Mouse (Mus musculus): Measurements from ENCODE around the gene Samd14.
"Not testable (repeated sequence)": the region's sequence is repeated elsewhere in the genome, so short reads cannot be mapped to it uniquely, and the experiment has no call there.

Gene Samd14

GRCm38 (mm10) chr11:95006525-95007219 lies 3.0 kb upstream of the Samd14 start:
- peak; percentile 69 to 70 for DNase-seq

- no peak for DNase-seq
These were observed 2.3 kb upstream of the Samd14 start for GRCm38 (mm10) chr11:95007418-95007817.

DNA sequence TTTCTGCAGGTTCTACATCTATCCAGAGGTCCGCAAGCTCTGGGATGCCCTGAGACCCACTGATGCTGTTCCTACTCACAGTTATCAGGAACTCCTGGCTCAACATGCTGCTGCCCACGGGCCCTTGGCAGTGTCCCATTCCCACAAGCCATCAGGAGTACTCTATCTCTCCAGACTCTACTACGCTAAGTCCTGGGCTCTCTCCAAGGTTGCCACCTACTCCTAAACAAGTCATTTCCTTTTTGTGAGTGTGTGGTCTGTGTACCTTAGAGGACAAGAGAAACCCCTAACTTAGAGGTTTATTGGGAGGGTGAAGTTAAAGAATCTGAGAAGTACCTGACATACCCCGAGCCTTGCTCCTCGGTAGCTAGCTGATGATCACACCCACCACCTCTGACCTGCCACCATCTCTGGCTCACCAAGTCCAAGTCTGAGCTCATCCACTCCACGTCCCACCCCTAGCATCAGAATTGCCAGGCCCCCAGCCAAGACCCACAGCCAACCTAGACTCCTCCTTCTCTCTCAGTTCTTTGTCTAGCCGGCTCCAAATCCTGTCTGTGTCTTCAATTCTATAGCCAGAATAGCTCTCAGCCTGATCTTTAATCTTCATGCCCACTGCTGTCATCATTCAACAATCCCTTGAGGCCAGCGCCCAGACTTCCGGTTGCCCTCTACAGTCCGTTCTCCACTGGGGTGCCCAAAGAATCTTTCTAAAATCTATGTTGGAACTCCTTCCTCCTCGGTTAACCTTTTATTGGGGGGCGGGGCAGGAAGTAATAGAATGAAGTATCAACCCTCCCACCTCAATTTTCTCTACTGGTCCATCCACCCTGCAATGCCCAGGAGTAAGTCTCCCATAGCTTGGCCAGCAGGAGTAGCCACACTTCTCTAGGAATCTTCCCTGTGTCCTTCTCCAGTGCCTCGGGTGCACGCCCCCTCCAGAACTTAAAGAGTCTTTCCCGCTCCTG lies 734 bp upstream of the Samd14 start:
- DNase-seq, result no peak

- peak; percentile 79 to 82 for DNase-seq
These were observed 561 bp downstream of the Samd14 start for GRCm38 (mm10) chr11:95010141-95010739.

DNA sequence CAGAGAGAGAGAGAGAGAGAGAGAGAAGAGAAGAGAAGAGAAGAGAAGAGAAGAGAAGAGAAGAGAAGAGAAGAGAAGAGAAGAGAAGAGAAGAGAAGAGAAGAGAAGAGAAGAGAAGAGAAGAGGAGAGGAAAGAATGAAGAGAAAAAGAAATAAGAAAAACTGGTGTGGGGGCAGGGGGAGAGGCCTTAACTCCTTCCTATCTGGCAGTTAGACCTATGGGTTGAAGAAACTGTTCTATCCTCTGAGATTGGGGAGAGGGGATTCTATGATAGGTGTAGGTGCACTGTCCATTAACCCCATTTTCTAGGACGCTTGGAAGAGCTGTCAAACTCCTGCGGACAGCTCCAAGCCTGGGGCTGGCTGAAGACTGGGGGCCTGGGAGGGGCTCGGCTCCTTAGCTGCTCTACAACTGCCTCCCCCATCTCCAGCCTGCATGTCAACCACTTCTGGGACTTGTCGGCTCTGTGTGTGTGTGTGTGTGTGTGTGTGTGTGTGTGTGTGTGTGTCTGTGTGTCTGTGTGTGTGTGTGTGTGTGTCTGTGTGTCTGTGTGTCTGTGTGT lies 1.2 kb downstream of the Samd14 start:
- not testable (repeated sequence) for DNase-seq

DNA sequence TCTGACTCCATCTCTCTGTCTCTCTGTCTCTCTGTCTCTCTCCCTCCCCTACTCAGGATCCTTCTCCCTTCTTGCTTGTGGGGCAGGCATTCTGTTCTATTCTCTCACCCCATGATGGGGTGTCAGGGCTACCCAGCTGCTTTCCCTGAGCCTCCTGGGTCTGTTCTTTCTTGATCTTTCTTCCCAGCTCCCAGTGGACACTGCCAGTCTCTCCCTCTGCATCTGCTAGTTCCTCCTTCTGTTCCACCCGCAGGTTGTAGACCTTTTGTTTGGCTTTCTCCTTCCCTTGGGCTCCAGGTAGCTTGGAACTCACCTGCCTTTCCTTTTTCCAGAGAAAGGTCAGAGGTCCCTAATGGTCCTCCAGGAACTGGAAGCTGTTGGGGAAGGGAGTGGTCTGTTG lies 1.7 kb downstream of the Samd14 start:
- no peak for DNase-seq

DNA sequence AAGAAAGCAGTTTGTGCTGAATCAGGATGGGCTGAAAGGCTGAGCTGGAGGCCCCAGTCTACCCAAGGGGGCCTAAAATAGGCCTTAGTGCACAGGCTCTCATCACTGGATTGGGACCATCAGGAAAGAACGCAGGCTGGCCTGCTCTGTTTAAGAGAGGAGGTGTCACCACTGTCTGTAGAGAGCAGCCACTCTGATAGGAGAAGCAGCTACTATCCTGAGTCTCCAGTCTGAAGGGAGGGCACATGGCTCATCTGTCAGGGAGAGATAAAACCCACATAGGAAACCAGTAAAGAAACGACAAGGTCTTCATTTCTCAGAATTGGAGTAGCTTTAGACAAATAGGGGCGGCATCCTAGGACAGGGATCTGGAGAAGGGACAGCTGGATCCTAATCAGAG lies 2.4 kb downstream of the Samd14 start:
- no peak for DNase-seq

GRCm38 (mm10) chr11:95012487-95012886 lies 2.8 kb downstream of the Samd14 start:
- peak in 1 of 2 experiments; percentile 28 for DNase-seq

- DNase-seq, result no peak
These were observed 5.8 kb downstream of the Samd14 start for GRCm38 (mm10) chr11:95015484-95015883.

DNA sequence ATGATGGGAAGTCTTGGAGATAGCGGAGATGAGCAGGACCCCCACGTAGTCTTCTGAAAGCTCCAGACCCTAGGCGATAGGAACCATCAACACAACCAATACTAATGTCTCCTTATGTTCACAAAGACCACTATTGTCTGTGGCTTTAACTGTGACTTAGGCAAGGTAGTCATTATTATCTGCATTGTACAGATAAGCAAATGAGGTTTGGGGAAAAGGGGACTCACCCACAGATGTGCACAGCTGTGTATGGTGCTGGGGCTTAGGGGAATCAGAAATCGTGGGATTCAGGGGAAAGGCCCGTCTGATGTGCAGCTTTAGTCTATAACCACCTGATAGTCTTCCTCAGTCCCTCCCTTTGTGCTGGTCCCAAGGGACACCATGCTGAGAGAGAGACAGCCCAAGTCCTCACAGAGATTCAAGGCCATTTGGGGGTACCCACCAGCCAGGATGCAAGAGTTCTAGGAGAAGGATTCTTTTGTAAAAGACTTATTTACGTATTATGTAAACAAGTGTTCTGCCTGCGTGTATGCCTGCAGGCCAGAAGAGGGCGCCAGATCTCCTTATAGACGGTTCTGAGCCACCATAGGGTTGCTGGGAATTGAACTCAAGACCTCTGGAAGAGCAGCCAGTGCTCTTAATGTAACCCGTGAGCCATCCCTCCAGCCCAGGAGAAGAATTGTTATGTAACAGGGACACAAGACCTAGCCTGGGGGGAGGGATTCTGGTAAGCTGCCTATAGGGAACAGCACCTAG lies 12.7 kb downstream of the Samd14 start:
- no peak for DNase-seq

DNA sequence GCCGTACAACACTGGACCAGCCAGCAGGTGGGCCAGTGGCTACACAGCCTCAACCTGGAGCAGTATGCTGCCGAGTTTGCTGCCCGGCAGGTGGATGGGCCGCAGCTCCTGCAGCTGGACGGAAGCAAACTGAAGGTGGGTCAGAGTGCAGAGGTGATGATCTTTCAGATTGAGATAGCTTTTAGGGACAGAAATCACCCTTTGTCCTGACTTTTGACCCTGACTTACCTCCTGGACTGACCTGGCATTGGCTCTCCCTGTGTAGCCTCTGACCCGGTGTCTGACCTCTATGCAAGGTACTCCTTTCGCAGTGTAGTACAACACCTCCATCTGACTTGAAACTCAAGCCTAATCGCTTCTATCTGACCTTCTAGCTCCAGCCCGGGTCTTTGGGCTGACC lies 13.8 kb downstream of the Samd14 start:
- DNase-seq, result no peak

- DNase-seq, result peak; percentile 90 to 91
These were observed 14.9 kb downstream of the Samd14 start for GRCm38 (mm10) chr11:95024439-95025184.

DNA sequence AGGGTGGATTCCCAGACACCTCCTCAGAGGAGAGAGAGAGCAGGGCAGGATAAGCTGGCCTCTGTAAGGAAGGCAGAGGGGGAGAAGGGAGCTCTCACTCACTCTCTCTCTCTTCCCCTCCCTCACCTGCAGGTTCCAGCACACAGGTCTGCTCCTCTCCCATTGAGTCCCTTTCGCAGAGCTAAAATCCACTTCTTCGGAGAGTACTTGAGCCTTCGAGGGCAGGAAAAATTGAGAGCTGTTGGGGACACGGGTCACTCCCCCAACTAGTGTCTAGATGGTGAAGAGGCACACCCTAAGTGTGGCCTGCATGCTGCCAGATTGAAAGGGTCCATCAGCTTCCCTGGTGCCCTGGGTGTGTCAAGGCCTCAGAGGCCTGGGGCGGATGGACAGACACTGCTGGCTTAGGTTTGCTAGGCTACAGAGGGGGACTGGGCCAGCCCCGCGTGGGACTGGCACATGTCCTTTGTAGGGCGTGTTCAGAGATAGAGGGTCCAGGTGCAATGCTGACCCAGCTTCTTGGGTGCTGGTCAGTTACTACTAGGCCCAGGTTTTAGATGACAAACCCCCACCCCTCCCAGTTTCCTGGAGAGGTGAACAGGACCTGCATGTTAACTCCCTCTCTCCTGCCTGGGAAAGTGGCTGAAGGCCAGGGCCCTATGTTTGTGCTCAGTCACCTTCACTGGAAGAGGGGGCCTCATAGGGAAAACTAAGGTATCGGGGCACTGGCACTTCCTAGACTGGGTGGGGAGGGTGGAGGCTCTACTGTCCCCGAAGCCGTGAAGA lies 15.7 kb downstream of the Samd14 start:
- no peak for DNase-seq

DNA sequence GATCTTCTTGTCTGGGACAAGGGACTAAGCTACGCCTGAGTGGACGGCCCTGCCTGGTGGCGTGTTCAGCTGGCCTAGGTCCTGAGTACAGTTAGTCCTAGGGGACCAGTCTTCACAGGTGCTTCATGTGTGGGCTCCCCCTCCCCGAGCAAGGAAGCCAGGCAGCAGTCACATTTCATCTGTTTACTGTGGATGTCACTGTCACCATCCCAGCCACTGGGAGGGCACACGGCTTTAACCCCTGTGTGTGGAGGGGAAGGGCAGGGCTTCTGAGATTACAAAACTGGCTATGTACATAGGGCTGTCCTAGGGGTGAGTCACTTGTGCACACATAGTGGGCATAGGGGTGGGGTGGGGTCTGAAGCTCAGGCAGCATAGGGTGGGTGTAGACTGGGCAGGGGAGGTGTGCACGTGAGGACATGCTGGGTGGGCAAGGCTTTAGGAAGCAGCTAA lies 16.4 kb downstream of the Samd14 start:
- DNase-seq, result no peak

DNA sequence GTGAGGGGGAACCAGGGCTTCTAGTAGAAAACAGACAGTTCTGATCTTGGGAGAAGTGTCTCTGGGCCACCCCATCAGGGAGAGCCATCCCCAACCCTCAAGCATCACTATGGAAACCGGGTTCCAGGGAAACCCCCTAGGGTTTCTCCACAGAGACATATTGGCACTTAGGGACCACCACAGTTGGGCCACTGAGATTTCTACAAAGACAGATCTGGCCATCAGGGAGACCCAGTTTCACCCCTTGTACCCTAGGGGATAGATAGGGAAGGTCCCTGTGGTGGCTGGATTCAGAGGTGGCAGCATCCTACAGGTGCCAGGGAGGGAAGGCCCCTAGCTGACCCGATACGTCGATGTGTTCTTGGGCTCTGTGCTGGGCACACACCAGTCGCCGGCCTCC lies 17.2 kb downstream of the Samd14 start:
- no peak for DNase-seq

DNA sequence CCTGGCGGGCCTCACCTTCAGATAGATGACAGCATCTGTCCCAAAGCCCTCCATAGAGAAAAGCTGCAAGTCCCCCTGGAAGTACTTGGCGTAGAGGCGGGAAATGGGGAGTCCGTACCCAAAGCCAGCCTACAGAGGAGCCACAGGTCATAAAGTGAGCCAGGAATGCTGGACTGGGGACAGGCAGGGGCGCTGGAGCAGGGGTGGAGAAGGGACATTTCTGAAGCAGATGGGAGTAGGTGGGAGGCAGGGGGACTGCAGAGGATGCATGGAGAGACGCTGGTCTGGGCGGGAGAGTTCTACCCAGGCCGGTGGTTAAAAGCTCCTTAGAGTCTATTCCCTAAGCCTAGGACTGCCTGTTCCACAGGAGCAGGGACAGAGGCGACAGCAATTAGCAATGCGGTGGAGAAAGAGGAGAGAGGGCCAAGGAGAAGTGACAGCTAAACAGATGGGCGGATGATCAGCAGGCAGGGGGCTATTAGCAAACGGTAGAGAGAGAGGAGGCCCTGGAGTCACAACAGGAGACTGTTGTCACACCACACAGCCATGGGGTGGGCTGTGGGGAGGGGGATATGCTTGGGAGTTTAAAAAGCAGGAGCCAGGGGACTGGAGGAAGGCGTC lies 18.3 kb downstream of the Samd14 start:
- no peak for DNase-seq

DNA sequence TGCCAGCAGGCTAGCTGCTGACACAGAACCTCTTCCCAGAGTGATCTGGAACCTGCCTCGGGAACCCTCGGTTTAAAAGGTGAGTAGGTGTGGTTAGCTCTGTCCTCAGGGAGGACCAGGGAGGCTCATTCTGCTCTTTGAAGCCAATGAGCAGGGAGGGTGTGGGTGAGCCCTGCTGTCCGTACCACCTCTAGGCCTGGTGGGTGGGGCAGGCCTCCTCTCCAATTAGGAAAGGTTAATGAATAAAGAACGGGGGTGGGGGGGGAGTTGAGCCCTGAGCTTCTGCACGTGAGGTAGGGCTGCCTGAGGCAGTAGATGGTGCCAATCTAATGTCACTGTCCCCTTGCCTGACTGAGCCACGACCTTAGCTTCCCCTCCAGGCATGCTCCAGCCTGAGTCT lies 23.3 kb downstream of the Samd14 start:
- peak in 1 of 2 experiments; percentile 18 for DNase-seq

DNA sequence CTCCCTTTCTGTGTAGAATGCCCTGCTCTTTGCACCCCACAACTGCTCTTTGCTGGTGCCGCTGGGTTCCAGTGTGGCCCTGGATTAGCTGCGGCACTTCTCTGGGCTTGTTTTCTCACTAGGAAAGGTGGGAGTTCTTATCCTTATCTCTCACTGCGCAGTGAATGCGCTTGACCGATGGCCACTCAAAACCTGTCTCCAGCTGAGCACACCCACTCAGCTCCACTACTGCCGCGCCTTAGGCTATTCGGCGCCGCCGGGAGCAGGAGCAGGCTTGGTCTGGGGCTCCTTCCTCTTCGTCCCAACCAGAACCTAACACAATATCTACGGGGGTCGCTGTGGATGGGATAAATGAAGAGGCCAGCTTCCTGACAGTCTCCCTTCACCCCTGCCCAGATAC lies 23.9 kb downstream of the Samd14 start:
- DNase-seq, result peak; percentile 8 to 19

DNA sequence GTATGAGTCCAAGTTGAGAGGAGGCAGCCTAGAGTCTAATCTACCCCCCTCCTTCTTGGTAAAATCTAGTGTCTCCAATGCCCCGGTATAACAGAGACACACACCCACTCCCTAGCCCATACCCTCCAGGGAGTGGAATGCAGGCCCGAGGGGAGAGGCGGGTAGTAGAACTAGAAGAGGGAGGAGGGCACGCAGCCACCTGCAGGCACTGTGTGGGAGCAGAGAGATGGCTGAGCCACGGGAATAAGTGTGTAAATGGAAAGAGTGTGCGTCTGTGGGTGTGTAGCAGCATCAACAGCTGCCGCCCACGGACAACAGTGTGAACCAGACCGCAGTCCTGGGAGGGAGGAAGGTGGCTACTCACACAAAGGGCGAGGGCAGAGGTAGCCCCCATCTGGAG lies 25.2 kb downstream of the Samd14 start:
- peak in 1 of 2 experiments; percentile 29 for DNase-seq

- peak in 1 of 2 experiments; percentile 28 for DNase-seq
These were observed 26.8 kb downstream of the Samd14 start for GRCm38 (mm10) chr11:95036521-95036920.
